Comparison of ENCODE assay signal across 9 mouse cellular contexts in the genomic region with DNA sequence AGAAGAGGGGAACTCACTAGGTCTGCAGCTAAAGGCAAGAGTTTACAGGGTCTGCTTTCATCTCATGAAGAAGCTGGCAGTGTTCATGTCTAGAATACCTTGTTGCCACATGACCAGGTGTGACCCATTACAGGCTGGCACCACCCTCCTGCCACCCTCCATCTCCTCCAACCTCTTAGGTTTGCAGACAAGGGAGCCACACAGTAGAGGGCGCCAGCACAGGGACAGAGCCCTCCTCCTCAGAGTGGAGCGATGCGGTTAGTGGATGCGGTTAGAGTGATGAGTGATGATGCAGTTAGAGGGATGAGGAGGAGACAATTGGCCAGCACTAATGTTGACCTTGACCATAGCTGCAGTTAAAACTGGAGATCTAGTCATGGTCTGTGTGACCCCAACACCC.
DNase-seq lines count a peak whose midpoint lies in the region; ATAC-seq and TF ChIP-seq lines count a peak whose summit lies in the region.
"Had no signal": no experiment of that assay in that cellular context is flagged by ENCODE, and none has a peak within 500 bp of the region (broad histone marks: within the 10 kb centered on the region; RNA-seq: fewer than 3 reads in every experiment).

No protein-coding gene starts in this region.

- peaks cover 54% of the 10 kb centered on the region for H3K4me1 ChIP-seq in E14TG2a.4 (replicated peaks; ENCODE audit: low read depth, low read length)
- H3K4me1 ChIP-seq in cerebellum, adult 2 months (ENCODE audit: control insufficient read depth, insufficient read depth, low read length) = peaks cover 8% of the 10 kb centered on the region

- no peak overlapping the region for H3K27ac ChIP-seq in cerebellum, adult 2 months (ENCODE audit: insufficient read depth, low read length)
- H3K27ac ChIP-seq: midbrain, embryonic 13.5 days had no signal

- peaks cover 58% of the 10 kb centered on the region for H3K27me3 ChIP-seq in E14TG2a.4 (ENCODE audit: insufficient read depth, low read length)
- no peaks in the 10 kb centered on the region for H3K27me3 ChIP-seq in cerebellum, adult 2 months (ENCODE audit: control insufficient read depth, insufficient read depth, low read length)

- peak; percentile 14 for DNase-seq in embryo, embryonic 10.5 days (ENCODE audit: low spot score)
- no peak for DNase-seq in embryo, embryonic 9.5 days (ENCODE audit: extremely low spot score)
- peak; percentile 39 to 43 for DNase-seq in left cerebral cortex, adult 18-20 months (ENCODE audit: low spot score in 2 of 2)
- no peak for DNase-seq in left cerebral cortex, adult 11 months (ENCODE audit: low spot score)
- DNase-seq in cerebellum, adult 2 months = peak; percentile 63 to 65
- DNase-seq in thymus, postnatal 10 days (ENCODE audit: low spot score in 2 of 2) = no peak

- H3K36me3 ChIP-seq in E14TG2a.4 (ENCODE audit: insufficient read depth, low read length) = no peaks in the 10 kb centered on the region
- H3K36me3 ChIP-seq: midbrain, embryonic 13.5 days had no signal

- no peak for TF ChIP-seq POLR2A in cerebellum, adult 2 months (IDR thresholded peaks at IDR 0.05; ENCODE audit: borderline replicate concordance, insufficient read depth, low read length)

- peak; percentile 26; the same call in 1 of the 2 replicates for TF ChIP-seq CTCF in E14TG2a.4 (conservative IDR thresholded peaks at IDR 0.05; ENCODE audit: low read length)
- TF ChIP-seq CTCF in cerebellum, adult 2 months (IDR thresholded peaks at IDR 0.05; ENCODE audit: borderline replicate concordance, insufficient read depth, low read depth, low read length) = peak; percentile 70; the same call in 1 of the 2 replicates

- H3K9me3 ChIP-seq in E14TG2a.4 (ENCODE audit: low read length) = no peaks in the 10 kb centered on the region
- H3K9me3 ChIP-seq: midbrain, embryonic 13.5 days had no signal

- no peak overlapping the region for H3K4me3 ChIP-seq in E14TG2a.4 (replicated peaks; ENCODE audit: low read length)
- H3K4me3 ChIP-seq in cerebellum, adult 2 months (replicated peaks; ENCODE audit: insufficient read depth, low read depth, low read length) = no peak overlapping the region
- H3K4me3 ChIP-seq: midbrain, embryonic 13.5 days had no signal

- WGBS in cerebellum, adult 2 months = 50% methylated on average over 4 of the region's 4 CpGs

- ATAC-seq in erythroid progenitor cell, adult 5-6 weeks (replicated peaks; ENCODE audit: low FRiP score, poor library complexity, severe bottlenecking) = no peak
- ATAC-seq: midbrain, embryonic 13.5 days had no signal

Comparison
In these comparisons a context has a peak if more than half of its experiments do, and no peak if none do; other contexts are left out.
1. DNase-seq: peak in embryo, embryonic 10.5 days (single experiment), left cerebral cortex, adult 18-20 months (2 of 2) and cerebellum, adult 2 months (2 of 2); none in embryo, embryonic 9.5 days (single experiment), left cerebral cortex, adult 11 months (single experiment) and thymus, postnatal 10 days (0 of 2).